Mouse (Mus musculus) heart, adult 2 months (tissue): ENCODE measurements around the gene Nr1h4. TPM values are rescaled to one million over a fixed set of nuclear protein-coding genes. Genes with fewer than 3 reads are reported as not detected.

Experiments
- DNase-seq, 2 experiments: peaks; one replicate each; pipeline ENCODE4 v3.0.0; 2021
- H3K27ac ChIP-seq: fragments of 200-600 bp; 2 replicates; pipeline ENCODE4 v1.8.1; 2022
- H3K27me3 ChIP-seq: fragments of 200-500 bp; 2 replicates; pipeline ENCODE4 v1.6.1; 2012; ENCODE audit warnings: mild to moderate bottlenecking, low read length, inconsistent platforms, mixed read lengths; ENCODE audit not compliant: control insufficient read depth, insufficient read depth
- H3K36me3 ChIP-seq: fragments of 200-500 bp; 2 replicates; pipeline ENCODE4 v1.6.1; 2012; ENCODE audit warnings: low read length, inconsistent platforms; ENCODE audit not compliant: control insufficient read depth, insufficient read depth
- H3K4me1 ChIP-seq: fragments of 200-500 bp; 2 replicates; pipeline ENCODE4 v1.6.1; 2011; ENCODE audit warnings: low read length; ENCODE audit not compliant: control insufficient read depth, insufficient read depth
- H3K4me3 ChIP-seq: fragments of 200-600 bp; 2 replicates; pipeline ENCODE4 v1.8.1; 2022
- H3K79me2 ChIP-seq: fragments of 200-500 bp; replicated peaks from 2 replicates; pipeline ENCODE4 v1.6.1; 2012; ENCODE audit warnings: mild to moderate bottlenecking, inconsistent platforms, low read length, moderate library complexity, mixed read lengths; ENCODE audit not compliant: control insufficient read depth, insufficient read depth
- H3K9ac ChIP-seq: fragments of 200-500 bp; 2 replicates; pipeline ENCODE4 v1.6.1; 2012; ENCODE audit warnings: low read depth, mild to moderate bottlenecking, control low read depth, inconsistent platforms, low read length, mixed read lengths
- CTCF ChIP-seq: fragments of 200-600 bp; IDR thresholded peaks from 2 replicates; pipeline ENCODE4 v1.8.1; 2022; ENCODE audit warnings: antibody characterized with exemption, mild to moderate bottlenecking, moderate library complexity
- EP300 ChIP-seq: fragments of 200-500 bp; IDR thresholded peaks from 2 replicates; pipeline ENCODE4 v1.6.1; 2011; ENCODE audit warnings: low read depth, low read length, control low read depth; ENCODE audit not compliant: insufficient read depth
- POLR2A ChIP-seq: fragments of 200-500 bp; IDR thresholded peaks from 2 replicates; pipeline ENCODE4 v1.6.1; 2011; ENCODE audit warnings: mild to moderate bottlenecking, low read depth, low read length, control low read depth; ENCODE audit not compliant: insufficient read depth
- WGBS: fragments of 180-500 bp; shearing (Covaris S2); methylation state at CpG from one replicate; pipeline ENCODE4 v1.1.7; 2018; 5-methylcytosine and 5-hydroxymethylcytosine counted together
- intact Hi-C: fragments of 180-260 bp; cut with DNase I; formaldehyde crosslinking; loops from one replicate; pipeline ENCODE4 v1.15.1; 2025
- polyA plus RNA-seq: library from polyadenylated mRNA; depleted of rRNA; stranded (reverse); fragments of >200 nt; gene quantifications from 2 replicates; pipeline ENCODE4 v1.2.3, GENCODE M21; 2012
- total RNA-seq, 2 experiments: library from RNA; stranded (reverse); gene quantifications; 2 replicates each; pipeline ENCODE4 v1.2.3; 2021

Nr1h4 gene
- total and polyA plus RNA-seq, 3 experiments, result 0.20 to 0.48 (median 0.23) TPM

GRCm38 (mm10) chr10:89531976-89532375, 1.4 kb downstream of the Nr1h4 start:
- 53% methylated on average over 2 of the region's 2 CpGs for WGBS
- peak in 1 of 2 experiments; percentile 6 for DNase-seq
- intact Hi-C loops, result no loop called here
- peaks cover 1% of the 10 kb centered on the region; the same call in 1 of the 2 replicates for H3K79me2 ChIP-seq
- peaks cover 2% of the 10 kb centered on the region for H3K4me1 ChIP-seq
- 0 out of 2 replicates have a peak, but pooled peaks cover 2% of the 10 kb centered on the region for H3K27me3 ChIP-seq
- H3K36me3 ChIP-seq, result no peaks in the 10 kb centered on the region
- H3K27ac ChIP-seq, result no peak overlapping the region
- TF ChIP-seq EP300 (no peak), POLR2A (no peak), CTCF (no peak)
- no peak overlapping the region for H3K9ac ChIP-seq
- H3K4me3 ChIP-seq, result no peak overlapping the region

GRCm38 (mm10) chr10:89531194-89531634, 2.2 kb downstream of the Nr1h4 start:
- Histone ChIP-seq H3K4me1 (peaks cover 2% of the 10 kb centered on the region), H3K4me3 (no peak overlapping the region), H3K27ac (no peak overlapping the region), H3K36me3 (no peaks in the 10 kb centered on the region), H3K79me2 (no peaks in the 10 kb centered on the region), H3K27me3 (no peaks in the 10 kb centered on the region), H3K9ac (no peak overlapping the region)
- 0 out of 2 replicates have a peak, but pooled peaks have one; percentile 9 for TF ChIP-seq EP300
- TF ChIP-seq POLR2A, result no peak
- TF ChIP-seq CTCF, result no peak
- peak; percentile 31 to 39 for DNase-seq
- intact Hi-C loops, result no loop called here
- 21% methylated on average over 5 of the region's 5 CpGs for WGBS

- Histone ChIP-seq H3K79me2 (no peaks in the 10 kb centered on the region), H3K27me3 (no peaks in the 10 kb centered on the region), H3K36me3 (no peaks in the 10 kb centered on the region), H3K27ac (no peak overlapping the region), H3K4me1 (peaks cover 2% of the 10 kb centered on the region), H3K4me3 (no peak overlapping the region), H3K9ac (no peak overlapping the region)
- no peak for TF ChIP-seq CTCF
- TF ChIP-seq POLR2A, result no peak
- no peak for TF ChIP-seq EP300
- intact Hi-C loops, result no loop called here
- WGBS, result 25% methylated on average over 5 of the region's 5 CpGs
- peak; percentile 21 to 57 for DNase-seq
Observed at GRCm38 (mm10) chr10:89527054-89527453, 6.3 kb downstream of the Nr1h4 start.

- no peak overlapping the region for H3K9ac ChIP-seq
Observed at GRCm38 (mm10) chr10:89525823-89526222, 7.6 kb downstream of the Nr1h4 start.

GRCm38 (mm10) chr10:89522481-89522880, 10.9 kb downstream of the Nr1h4 start:
- 51% methylated on average over 7 of the region's 7 CpGs for WGBS
- H3K27ac ChIP-seq, result no peak overlapping the region
- TF ChIP-seq EP300 (no peak), CTCF (no peak), POLR2A (no peak)

More at GRCm38 (mm10) chr10:89525823-89526222, 7.6 kb downstream of the Nr1h4 start:
- Histone ChIP-seq H3K27ac (no peak overlapping the region), H3K27me3 (no peaks in the 10 kb centered on the region), H3K79me2 (no peaks in the 10 kb centered on the region), H3K36me3 (no peaks in the 10 kb centered on the region), H3K4me1 (no peaks in the 10 kb centered on the region; the same call in 1 of the 2 replicates), H3K4me3 (no peak overlapping the region)
- no peak for TF ChIP-seq POLR2A
- TF ChIP-seq CTCF, result no peak
- TF ChIP-seq EP300, result no peak
- DNase-seq, result no peak
- intact Hi-C loops, result no loop called here
- WGBS, result 91% methylated on average over 2 of the region's 2 CpGs

GRCm38 (mm10) chr10:89521790-89522431, 11.5 kb downstream of the Nr1h4 start:
- 51% methylated on average over 9 of the region's 9 CpGs for WGBS
- Histone ChIP-seq H3K27ac (no peak overlapping the region), H3K4me1 (no peaks in the 10 kb centered on the region), H3K36me3 (no peaks in the 10 kb centered on the region), H3K4me3 (no peak overlapping the region), H3K79me2 (no peaks in the 10 kb centered on the region), H3K9ac (no peak overlapping the region), H3K27me3 (no peaks in the 10 kb centered on the region)
- intact Hi-C loops, result no loop called here
- TF ChIP-seq EP300 (no peak), POLR2A (no peak), CTCF (no peak)
- DNase-seq, result no peak

More at GRCm38 (mm10) chr10:89522481-89522880, 10.9 kb downstream of the Nr1h4 start:
- Histone ChIP-seq H3K9ac (no peak overlapping the region), H3K36me3 (no peaks in the 10 kb centered on the region), H3K27me3 (no peaks in the 10 kb centered on the region), H3K4me3 (no peak overlapping the region), H3K79me2 (no peaks in the 10 kb centered on the region), H3K4me1 (no peaks in the 10 kb centered on the region; the same call in 1 of the 2 replicates)
- DNase-seq, result no peak
- intact Hi-C loops, result no loop called here
